Mouse (Mus musculus) intestine, embryonic 15.5 days (tissue): Measurements from ENCODE around the gene Ak2. TPM values are rescaled to one million over a fixed set of nuclear protein-coding genes. Genes with fewer than 3 reads are reported as not detected.

Source experiments
- ATAC-seq: fragments of 200-750 bp; cut with Nextera tagmentation; 2 replicates; pipeline ENCODE4 v1.8.0; 2017; ENCODE audit warnings: moderate TSS enrichment, moderate library complexity
- H3K27ac ChIP-seq: fragments of 300-500 bp; sonication (generic); 2 replicates; pipeline ENCODE4 v1.5.1; 2015; ENCODE audit warnings: mild to moderate bottlenecking, inconsistent platforms
- H3K27me3 ChIP-seq: fragments of 300-500 bp; sonication (generic); replicated peaks from 2 replicates; pipeline ENCODE4 v1.6.1; 2015; ENCODE audit warnings: inconsistent platforms
- H3K36me3 ChIP-seq: fragments of 300-500 bp; sonication (generic); 2 replicates; pipeline ENCODE4 v1.6.1; 2015; ENCODE audit warnings: inconsistent platforms
- H3K4me1 ChIP-seq: fragments of 300-500 bp; sonication (generic); replicated peaks from 2 replicates; pipeline ENCODE4 v1.6.1; 2015; ENCODE audit warnings: inconsistent platforms
- H3K4me2 ChIP-seq: fragments of 300-500 bp; sonication (generic); replicated peaks from 2 replicates; pipeline ENCODE4 v1.6.1; 2015; ENCODE audit warnings: mild to moderate bottlenecking, inconsistent platforms
- H3K4me3 ChIP-seq: fragments of 300-500 bp; sonication (generic); replicated peaks from 2 replicates; pipeline ENCODE4 v1.5.1; 2015; ENCODE audit warnings: inconsistent platforms
- H3K9ac ChIP-seq: fragments of 300-500 bp; sonication (generic); 2 replicates; pipeline ENCODE4 v1.6.1; 2015; ENCODE audit warnings: inconsistent platforms
- H3K9me3 ChIP-seq: fragments of 300-500 bp; sonication (generic); 2 replicates; pipeline ENCODE4 v1.6.1; 2016; ENCODE audit warnings: inconsistent platforms
- WGBS: fragments of 180-500 bp; shearing (Covaris S2); methylation state at CpG from one replicate; pipeline ENCODE4 v1.1.7; 2015; 5-methylcytosine and 5-hydroxymethylcytosine counted together
- polyA plus RNA-seq: library from polyadenylated mRNA; unstranded; fragments of >200 nt; fragmentation: Nextera tagmentation; extraction: Ambion mirVana; gene quantifications from 2 replicates; pipeline ENCODE4 v1.2.1, GENCODE M21; 2015

Ak2 gene
- polyA plus RNA-seq, 1 experiment from 2014 or later = 297 TPM

GRCm38 (mm10) chr4:129034706-129035660, 43.2 kb downstream of the Ak2 start:
- peak; percentile 39 for ATAC-seq
- H3K9me3 ChIP-seq = no peaks in the 10 kb centered on the region
- H3K36me3 ChIP-seq = no peaks in the 10 kb centered on the region
- no peak overlapping the region for H3K4me3 ChIP-seq
- 0 out of 2 replicates have a peak overlapping the region, but pooled peaks have one; percentile 1 for H3K4me2 ChIP-seq
- peaks cover 24% of the 10 kb centered on the region for H3K4me1 ChIP-seq
- H3K27ac ChIP-seq = no peak overlapping the region
- H3K9ac ChIP-seq = no peak overlapping the region
- no peaks in the 10 kb centered on the region for H3K27me3 ChIP-seq
- 47% methylated on average over 13 of the region's 13 CpGs for WGBS

GRCm38 (mm10) chr4:129035851-129036445, 44.2 kb downstream of the Ak2 start:
- H3K27ac ChIP-seq = no peak overlapping the region
- H3K9me3 ChIP-seq = no peaks in the 10 kb centered on the region
- no peak overlapping the region for H3K4me3 ChIP-seq
- H3K4me1 ChIP-seq = peaks cover 24% of the 10 kb centered on the region
- H3K4me2 ChIP-seq = no peak overlapping the region
- no peak overlapping the region for H3K9ac ChIP-seq
- H3K36me3 ChIP-seq = no peaks in the 10 kb centered on the region
- no peaks in the 10 kb centered on the region for H3K27me3 ChIP-seq
- no peak for ATAC-seq
- WGBS = 47% methylated on average over 7 of the region's 7 CpGs

GRCm38 (mm10) chr4:129047721-129048421, 56.1 kb downstream of the Ak2 start:
- Histone ChIP-seq H3K36me3 (no peaks in the 10 kb centered on the region), H3K4me3 (peak overlapping the region; percentile 54), H3K4me2 (peak overlapping the region; percentile 99), H3K9me3 (no peaks in the 10 kb centered on the region), H3K4me1 (0 out of 2 replicates have a peak, but pooled peaks cover 10% of the 10 kb centered on the region), H3K27me3 (peaks cover 6% of the 10 kb centered on the region; the same call in 1 of the 2 replicates), H3K9ac (0 out of 2 replicates have a peak overlapping the region, but pooled peaks have one; percentile 39), H3K27ac (no peak overlapping the region)
- WGBS = 19% methylated on average over 15 of the region's 15 CpGs
- no peak for ATAC-seq

- H3K36me3 ChIP-seq = no peaks in the 10 kb centered on the region
- H3K4me2 ChIP-seq = peak overlapping the region; percentile 99
- H3K9me3 ChIP-seq = no peaks in the 10 kb centered on the region
- 0 out of 2 replicates have a peak, but pooled peaks cover 10% of the 10 kb centered on the region for H3K4me1 ChIP-seq
- peak overlapping the region; percentile 52 for H3K27ac ChIP-seq
- peaks cover 6% of the 10 kb centered on the region; the same call in 1 of the 2 replicates for H3K27me3 ChIP-seq
- peak; percentile 89 for ATAC-seq
- peak overlapping the region; percentile 54 for H3K4me3 ChIP-seq
- under 1% methylated on average over 47 of the region's 52 CpGs for WGBS
- peak overlapping the region; percentile 39 for H3K9ac ChIP-seq
Measured at GRCm38 (mm10) chr4:129048501-129049305, 56.9 kb downstream of the Ak2 start.

GRCm38 (mm10) chr4:129049306-129050011, 57.7 kb downstream of the Ak2 start:
- Histone ChIP-seq H3K36me3 (no peaks in the 10 kb centered on the region), H3K27me3 (peaks cover 6% of the 10 kb centered on the region; the same call in 1 of the 2 replicates), H3K4me2 (peak overlapping the region; percentile 99), H3K4me1 (0 out of 2 replicates have a peak, but pooled peaks cover 10% of the 10 kb centered on the region), H3K9ac (peak overlapping the region; percentile 39), H3K4me3 (peak overlapping the region; percentile 54), H3K27ac (peak overlapping the region; percentile 52), H3K9me3 (no peaks in the 10 kb centered on the region)
- 3% methylated on average over 23 of the region's 23 CpGs for WGBS
- no peak for ATAC-seq

- H3K27me3 ChIP-seq = peaks cover 6% of the 10 kb centered on the region; the same call in 1 of the 2 replicates
- no peaks in the 10 kb centered on the region for H3K36me3 ChIP-seq
- WGBS = 66% methylated on average over 4 of the region's 4 CpGs
- H3K27ac ChIP-seq = no peak overlapping the region
- no peak overlapping the region for H3K9ac ChIP-seq
- H3K4me3 ChIP-seq = no peak overlapping the region
- no peak for ATAC-seq
- H3K9me3 ChIP-seq = no peaks in the 10 kb centered on the region
- 0 out of 2 replicates have a peak, but pooled peaks cover 10% of the 10 kb centered on the region for H3K4me1 ChIP-seq
- H3K4me2 ChIP-seq = no peak overlapping the region
Measured at GRCm38 (mm10) chr4:129050365-129050764, 58.6 kb downstream of the Ak2 start.

- no peak overlapping the region for H3K27ac ChIP-seq
- H3K4me3 ChIP-seq = no peak overlapping the region
- H3K27me3 ChIP-seq = peaks cover 6% of the 10 kb centered on the region; the same call in 1 of the 2 replicates
- ATAC-seq = no peak
- WGBS = 49% methylated on average over 6 of the region's 6 CpGs
- H3K4me2 ChIP-seq = no peak overlapping the region
- no peaks in the 10 kb centered on the region for H3K36me3 ChIP-seq
- 0 out of 2 replicates have a peak, but pooled peaks cover 10% of the 10 kb centered on the region for H3K4me1 ChIP-seq
- H3K9me3 ChIP-seq = no peaks in the 10 kb centered on the region
- no peak overlapping the region for H3K9ac ChIP-seq
Measured at GRCm38 (mm10) chr4:129050901-129051417, 59.2 kb downstream of the Ak2 start.

GRCm38 (mm10) chr4:129051461-129052183, 59.9 kb downstream of the Ak2 start:
- H3K27me3 ChIP-seq = peaks cover 6% of the 10 kb centered on the region; the same call in 1 of the 2 replicates
- no peaks in the 10 kb centered on the region for H3K36me3 ChIP-seq
- ATAC-seq = no peak
- H3K4me1 ChIP-seq = 0 out of 2 replicates have a peak, but pooled peaks cover 10% of the 10 kb centered on the region
- no peak overlapping the region for H3K9ac ChIP-seq
- H3K27ac ChIP-seq = no peak overlapping the region
- no peak overlapping the region for H3K4me2 ChIP-seq
- H3K9me3 ChIP-seq = no peaks in the 10 kb centered on the region
- WGBS = 24% methylated on average over 11 of the region's 11 CpGs
- no peak overlapping the region for H3K4me3 ChIP-seq

- H3K9me3 ChIP-seq = no peaks in the 10 kb centered on the region
- no peaks in the 10 kb centered on the region for H3K27me3 ChIP-seq
- no peak overlapping the region for H3K4me2 ChIP-seq
- no peak overlapping the region for H3K9ac ChIP-seq
- no peak for ATAC-seq
- H3K4me3 ChIP-seq = no peak overlapping the region
- no peaks in the 10 kb centered on the region for H3K36me3 ChIP-seq
- no peak overlapping the region for H3K27ac ChIP-seq
- WGBS = 87% methylated on average over 12 of the region's 12 CpGs
- H3K4me1 ChIP-seq = peaks cover 7% of the 10 kb centered on the region
Measured at GRCm38 (mm10) chr4:129054757-129055156, 63.0 kb downstream of the Ak2 start.

GRCm38 (mm10) chr4:129055562-129055961, 63.8 kb downstream of the Ak2 start:
- H3K36me3 ChIP-seq = no peaks in the 10 kb centered on the region
- H3K27ac ChIP-seq = no peak overlapping the region
- WGBS = 81% methylated on average over 5 of the region's 5 CpGs
- H3K9me3 ChIP-seq = no peaks in the 10 kb centered on the region
- H3K4me2 ChIP-seq = no peak overlapping the region
- H3K4me3 ChIP-seq = no peak overlapping the region
- peaks cover 10% of the 10 kb centered on the region for H3K4me1 ChIP-seq
- H3K27me3 ChIP-seq = no peaks in the 10 kb centered on the region
- no peak for ATAC-seq
- H3K9ac ChIP-seq = no peak overlapping the region
